Mouse (Mus musculus): ENCODE measurements around the gene Mast4. TPM values are rescaled to one million over a fixed set of nuclear protein-coding genes. Genes with fewer than 3 reads are reported as not detected.
A peak's percentile ranks its signal among the peaks of the same experiment; 100 is the strongest.

Mast4 gene
- total and polyA plus RNA-seq, 3 experiments = 2.7 to 7.0 TPM; not detected in 1

DNA sequence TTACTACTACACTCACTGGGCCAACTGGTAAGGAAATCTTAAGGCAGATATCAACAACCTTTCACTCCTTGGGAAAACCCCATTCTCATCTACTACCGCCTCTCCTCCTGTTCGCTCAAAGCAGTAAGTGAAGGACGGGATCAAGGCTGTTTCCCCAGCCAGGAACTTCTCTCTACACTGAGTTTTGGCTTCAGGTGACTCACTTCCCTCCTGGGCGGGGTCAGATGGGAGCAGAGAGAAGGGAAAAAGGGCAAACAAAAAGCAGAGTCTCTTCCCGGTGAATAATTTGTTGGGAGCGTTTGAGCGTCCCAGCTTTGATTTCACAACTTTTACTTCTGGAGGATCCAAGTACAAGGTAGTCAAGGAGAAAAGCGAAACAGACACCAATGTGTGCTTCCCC, 578.2 kb downstream of the Mast4 start:
- DNase-seq (ENCODE audit: low read depth, low spot score) = no peak
- Histone ChIP-seq H3K9me3 (replicated peaks; ENCODE audit: insufficient read depth, low read length) (no peaks in the 10 kb centered on the region), H3K4me1 (ENCODE audit: control insufficient read depth in 1 of 2, insufficient read depth in 2 of 2, low read length in 2 of 2) (peaks cover 9 to 22% of the 10 kb centered on the region in 2 experiments), H3K27ac (ENCODE audit: control insufficient read depth, low read depth, low read length) (no peak overlapping the region), H3K4me3 (ENCODE audit: control insufficient read depth in 1 of 2, insufficient read depth in 1 of 2, low read depth in 2 of 2, low read length in 2 of 2) (no peak overlapping the region), H3K36me3 (ENCODE audit: control insufficient read depth in 1 of 2, insufficient read depth in 2 of 2, low read length in 2 of 2) (peaks cover 0 to 25% of the 10 kb centered on the region in 2 experiments; a peak in 3 of 4 replicates), H3K79me2 (ENCODE audit: control insufficient read depth, insufficient read depth, low read length, poor library complexity) (no peaks in the 10 kb centered on the region), H3K9ac (ENCODE audit: control insufficient read depth, low read depth, low read length, poor library complexity, severe bottlenecking) (no peak overlapping the region), H3K27me3 (ENCODE audit: control insufficient read depth in 1 of 2, insufficient read depth in 2 of 2, low read length in 2 of 2) (no peaks in the 10 kb centered on the region)
- TF ChIP-seq USF2 (IDR thresholded peaks at IDR 0.05; ENCODE audit: borderline replicate concordance in 1 of 2, insufficient read depth in 1 of 2, low read depth in 1 of 2, low read length in 2 of 2) (no peak), GABPA (IDR thresholded peaks at IDR 0.05; ENCODE audit: low read depth, low read length) (no peak), GATA1 (IDR thresholded peaks at IDR 0.05; ENCODE audit: low read depth, low read length) (no peak), UBTF (IDR thresholded peaks at IDR 0.05; ENCODE audit: borderline replicate concordance, insufficient read depth, low read depth, low read length) (no peak), KAT2A (conservative IDR thresholded peaks at IDR 0.05; ENCODE audit: low read depth, low read length) (no peak), TCF12 (IDR thresholded peaks at IDR 0.05; ENCODE audit: low read depth, low read length) (no peak), EP300 (IDR thresholded peaks at IDR 0.05; ENCODE audit: low read depth in 1 of 2, low read length in 2 of 2) (no peak), CHD1 (IDR thresholded peaks at IDR 0.05; ENCODE audit: low read depth, low read length) (no peak), RCOR1 (IDR thresholded peaks at IDR 0.05; ENCODE audit: low read depth, low read length) (no peak), MYB (IDR thresholded peaks at IDR 0.05; ENCODE audit: low read depth, low read length) (no peak), ETS1 (IDR thresholded peaks at IDR 0.05; ENCODE audit: low read depth, low read length) (no peak)

DNA sequence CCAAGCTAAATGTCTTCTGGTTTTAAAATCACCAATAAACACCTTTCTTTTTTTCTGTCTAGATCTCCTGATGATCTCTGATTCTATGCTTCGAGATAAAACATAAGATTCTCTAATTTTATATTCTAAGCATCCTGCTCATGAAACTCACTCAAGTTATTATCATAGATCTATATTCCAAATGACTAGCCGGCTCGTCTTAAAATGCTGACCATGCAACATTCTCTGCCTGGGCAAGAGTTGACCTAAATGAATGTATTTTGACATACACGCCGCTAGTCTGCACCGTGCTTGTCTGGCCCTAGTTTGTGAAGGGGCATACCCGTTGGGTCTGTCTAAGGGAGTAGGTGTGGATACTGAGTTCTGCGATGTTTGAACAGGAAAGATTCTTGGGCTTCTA, 579.2 kb downstream of the Mast4 start:
- peaks cover 0 to 24% of the 10 kb centered on the region in 2 experiments; a peak in 3 of 4 replicates for H3K36me3 ChIP-seq (ENCODE audit: control insufficient read depth in 1 of 2, insufficient read depth in 2 of 2, low read length in 2 of 2)
- H3K27me3 ChIP-seq (ENCODE audit: control insufficient read depth in 1 of 2, insufficient read depth in 2 of 2, low read length in 2 of 2) = no peaks in the 10 kb centered on the region
- H3K4me3 ChIP-seq (ENCODE audit: control insufficient read depth in 1 of 2, insufficient read depth in 1 of 2, low read depth in 2 of 2, low read length in 2 of 2) = no peak overlapping the region
- no peak for DNase-seq (ENCODE audit: low read depth, low spot score)
- no peak overlapping the region for H3K27ac ChIP-seq (ENCODE audit: control insufficient read depth, low read depth, low read length)
- H3K9me3 ChIP-seq (replicated peaks; ENCODE audit: insufficient read depth, low read length) = no peaks in the 10 kb centered on the region
- H3K4me1 ChIP-seq (ENCODE audit: control insufficient read depth in 1 of 2, insufficient read depth in 2 of 2, low read length in 2 of 2) = peaks cover 9 to 22% of the 10 kb centered on the region in 2 experiments
- H3K9ac ChIP-seq (ENCODE audit: control insufficient read depth, low read depth, low read length, poor library complexity, severe bottlenecking) = no peak overlapping the region
- no peak for TF ChIP-seq NELFE (IDR thresholded peaks at IDR 0.05; ENCODE audit: low read depth, low read length)
- TF ChIP-seq MAFK (IDR thresholded peaks at IDR 0.05; ENCODE audit: borderline replicate concordance, low read depth, low read length) = peak; percentile 74; the same call in 1 of the 2 replicates
- no peaks in the 10 kb centered on the region for H3K79me2 ChIP-seq (ENCODE audit: control insufficient read depth, insufficient read depth, low read length, poor library complexity)

All from MEL (cell line).